In genomic region chr13:38448516-38449015, GRCm38 (mm10) we compare ENCODE assay signal across 23 mouse cellular contexts.
A peak's percentile ranks its signal among the peaks of the same experiment; 100 is the strongest.
DNase-seq lines count a peak whose midpoint lies in the region; ATAC-seq lines count a peak whose summit lies in the region.
"Had no signal": no experiment of that assay in that cellular context is flagged by ENCODE, and none has a peak within 500 bp of the region (broad histone marks: within the 10 kb centered on the region; RNA-seq: fewer than 3 reads in every experiment).

No protein-coding gene starts in this region.

- no peaks in the 10 kb centered on the region for H3K27me3 ChIP-seq in midbrain, embryonic 11.5 days (ENCODE audit: control insufficient read depth, insufficient read depth, low read length)
- no peaks in the 10 kb centered on the region for H3K27me3 ChIP-seq in midbrain, embryonic 14.5 days (ENCODE audit: control insufficient read depth, insufficient read depth, low read length)
- H3K27me3 ChIP-seq: CH12.LX; embryonic facial prominence, embryonic 12.5 days; forebrain, embryonic 13.5 days; forebrain, embryonic 15.5 days; Patski had no signal

- H3K4me1 ChIP-seq in midbrain, embryonic 11.5 days (ENCODE audit: control insufficient read depth, insufficient read depth, low read length): no peaks in the 10 kb centered on the region
- H3K4me1 ChIP-seq in midbrain, embryonic 14.5 days (ENCODE audit: control insufficient read depth, insufficient read depth, low read length): no peaks in the 10 kb centered on the region
- H3K4me1 ChIP-seq: forebrain, embryonic 13.5 days; forebrain, embryonic 15.5 days had no signal

- no peak overlapping the region for H3K9ac ChIP-seq in midbrain, embryonic 11.5 days (ENCODE audit: low read length)
- no peak overlapping the region for H3K9ac ChIP-seq in midbrain, embryonic 14.5 days (replicated peaks; ENCODE audit: low read length)
- H3K9ac ChIP-seq: embryonic facial prominence, embryonic 12.5 days; forebrain, embryonic 13.5 days; forebrain, embryonic 15.5 days; forebrain, postnatal 0 days had no signal

- H3K27ac ChIP-seq in midbrain, embryonic 11.5 days (ENCODE audit: low read depth, low read length): no peak overlapping the region
- no peak overlapping the region for H3K27ac ChIP-seq in midbrain, embryonic 14.5 days (replicated peaks; ENCODE audit: low read depth, low read length)
- H3K27ac ChIP-seq: embryonic facial prominence, embryonic 10.5 days; embryonic facial prominence, embryonic 12.5 days; forebrain, embryonic 13.5 days; forebrain, embryonic 15.5 days had no signal

- no peaks in the 10 kb centered on the region for H3K9me3 ChIP-seq in midbrain, embryonic 11.5 days (ENCODE audit: control insufficient read depth, low read length)
- H3K9me3 ChIP-seq in midbrain, embryonic 14.5 days (ENCODE audit: control insufficient read depth, low read length): no peaks in the 10 kb centered on the region
- H3K9me3 ChIP-seq: embryonic facial prominence, embryonic 10.5 days; embryonic facial prominence, embryonic 12.5 days; forebrain, embryonic 13.5 days; forebrain, embryonic 15.5 days; G1E had no signal

- H3K4me3 ChIP-seq in midbrain, embryonic 11.5 days (ENCODE audit: low read depth, low read length): no peak overlapping the region
- no peak overlapping the region for H3K4me3 ChIP-seq in midbrain, embryonic 14.5 days (replicated peaks; ENCODE audit: low read depth, low read length)
- H3K4me3 ChIP-seq: embryonic facial prominence, embryonic 10.5 days; embryonic facial prominence, embryonic 12.5 days; forebrain, embryonic 13.5 days; forebrain, embryonic 15.5 days had no signal

- no peak for ATAC-seq in midbrain, embryonic 11.5 days (ENCODE audit: low FRiP score)
- ATAC-seq in midbrain, embryonic 14.5 days (ENCODE audit: low FRiP score, low TSS enrichment): no peak
- ATAC-seq: activated CD4-positive, CD25-positive, alpha-beta regulatory T cell, adult 4 months; CD4-positive, CD25-positive, alpha-beta regulatory T cell, adult 4 months; forebrain, embryonic 13.5 days; forebrain, embryonic 15.5 days; forebrain, postnatal 0 days; Patski had no signal

- WGBS in midbrain, embryonic 11.5 days: 88% methylated on average over 6 of the region's 6 CpGs
- WGBS in midbrain, embryonic 14.5 days: 92% methylated on average over 6 of the region's 6 CpGs

- no peak overlapping the region for H3K4me2 ChIP-seq in midbrain, embryonic 11.5 days
- no peak overlapping the region for H3K4me2 ChIP-seq in midbrain, embryonic 14.5 days (ENCODE audit: low read length)
- H3K4me2 ChIP-seq: embryonic facial prominence, embryonic 12.5 days; forebrain, embryonic 13.5 days; forebrain, embryonic 15.5 days had no signal

- H3K36me3 ChIP-seq in midbrain, embryonic 11.5 days (ENCODE audit: control insufficient read depth, insufficient read depth, low read length): no peaks in the 10 kb centered on the region
- H3K36me3 ChIP-seq in midbrain, embryonic 14.5 days (ENCODE audit: control insufficient read depth, insufficient read depth, low read length): no peaks in the 10 kb centered on the region
- H3K36me3 ChIP-seq: embryonic facial prominence, embryonic 10.5 days; embryonic facial prominence, embryonic 12.5 days; forebrain, embryonic 15.5 days; G1E had no signal

- peak; percentile 54 to 88 for DNase-seq in adrenal gland, adult (ENCODE audit: inconsistent age in 2 of 2, low spot score in 1 of 2)
- no peak for DNase-seq in adrenal gland, postnatal 4 days (ENCODE audit: low spot score in 2 of 2)
- peak; percentile 73 for DNase-seq in midbrain, embryonic 11.5 days (ENCODE audit: low spot score, missing footprints)
- DNase-seq in midbrain, embryonic 14.5 days: no peak
- DNase-seq in adrenal gland, postnatal 14 days: peak; percentile 38
- DNase-seq in right cerebral cortex, postnatal 36 days (ENCODE audit: low spot score in 2 of 2): no peak
- no peak for DNase-seq in layer of hippocampus, postnatal 36 days
- DNase-seq: B cell, adult 2 months; cerebellum, adult 11-12 months; cerebellum, adult 2 months; cerebellum, adult 9-10 months; cerebellum, postnatal 10 days; cerebellum, postnatal 25 days; forebrain, postnatal 0 days had no signal

Comparison
In these comparisons a context has a peak if more than half of its experiments do, and no peak if none do; other contexts are left out.
1. DNase-seq: peak in adrenal gland, adult (2 of 2), midbrain, embryonic 11.5 days (single experiment) and adrenal gland, postnatal 14 days (single experiment); none in adrenal gland, postnatal 4 days (0 of 2), midbrain, embryonic 14.5 days (single experiment), right cerebral cortex, postnatal 36 days (0 of 2) and layer of hippocampus, postnatal 36 days (0 of 2).